Mouse (Mus musculus) gastrocnemius, postnatal 4 days (tissue): Measurements from ENCODE around the gene Aip. TPM values are rescaled to one million over a fixed set of nuclear protein-coding genes. Genes with fewer than 3 reads are reported as not detected.

Experiments used
- DNase-seq, 2 experiments: peaks; one replicate each; pipeline ENCODE4 v3.0.0; 2021 to 2022; ENCODE audit warnings: low spot score in 2 of 2, mixed read lengths in 2 of 2
- total RNA-seq, 2 experiments: library from RNA; stranded (reverse); gene quantifications; 2 replicates each; pipeline ENCODE4 v1.2.3; 2021

Aip gene
- total RNA-seq, 2 experiments from 2014 or later = 49.9 to 61.1 TPM

DNA sequence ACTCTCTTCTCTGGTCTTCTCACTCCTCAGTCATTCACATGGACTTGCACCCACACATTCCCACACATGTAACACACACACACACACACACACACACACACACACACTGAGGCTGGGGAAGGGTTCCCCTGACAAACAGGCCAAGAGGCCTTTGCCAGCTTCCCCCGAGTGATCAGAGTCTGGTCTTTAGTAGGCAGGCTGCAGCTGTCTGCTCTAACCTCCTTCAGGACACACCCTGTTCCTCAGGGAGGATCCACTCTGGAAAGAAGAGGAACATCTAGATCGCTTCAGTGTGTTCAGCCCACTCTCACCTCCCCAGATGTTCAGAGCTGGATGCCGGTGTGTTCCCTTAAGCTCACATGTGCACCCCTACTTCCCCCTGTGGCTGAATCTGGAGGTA lies 31.3 kb downstream of the Aip start:
- DNase-seq = no peak

- no peak for DNase-seq
Measured at GRCm38 (mm10) chr19:4093772-4094171, 31.9 kb downstream of the Aip start.

- DNase-seq = no peak
Measured at GRCm38 (mm10) chr19:4092750-4093149, 32.9 kb downstream of the Aip start.

- DNase-seq = no peak
Measured at GRCm38 (mm10) chr19:4091383-4091782, 34.3 kb downstream of the Aip start.

- DNase-seq = no peak
Measured at GRCm38 (mm10) chr19:4090446-4090845, 35.2 kb downstream of the Aip start.

- no peak for DNase-seq
Measured at GRCm38 (mm10) chr19:4089128-4089527, 36.5 kb downstream of the Aip start.

DNA sequence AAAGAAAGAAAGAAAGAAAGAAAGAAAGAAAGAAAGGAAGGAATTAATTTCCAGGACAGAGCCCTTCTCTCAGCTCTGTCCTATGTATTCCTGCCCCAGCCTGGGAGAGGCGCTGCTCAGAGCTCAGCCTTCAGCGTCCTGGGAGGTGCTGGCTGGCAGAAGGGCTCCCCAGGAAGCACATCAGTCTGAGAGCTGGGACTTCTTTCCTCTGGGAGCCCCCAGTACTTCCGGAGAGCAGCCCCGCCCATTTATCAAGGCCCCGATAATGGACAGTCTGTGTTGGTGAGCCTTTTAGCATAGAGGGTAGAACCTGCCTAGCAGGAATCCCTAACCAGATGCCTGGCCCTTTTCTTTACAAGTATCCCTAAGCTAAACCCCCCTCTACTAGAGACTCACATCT lies 37.5 kb downstream of the Aip start:
- DNase-seq = no peak

GRCm38 (mm10) chr19:4087090-4087489 lies 38.6 kb downstream of the Aip start:
- DNase-seq = no peak

DNA sequence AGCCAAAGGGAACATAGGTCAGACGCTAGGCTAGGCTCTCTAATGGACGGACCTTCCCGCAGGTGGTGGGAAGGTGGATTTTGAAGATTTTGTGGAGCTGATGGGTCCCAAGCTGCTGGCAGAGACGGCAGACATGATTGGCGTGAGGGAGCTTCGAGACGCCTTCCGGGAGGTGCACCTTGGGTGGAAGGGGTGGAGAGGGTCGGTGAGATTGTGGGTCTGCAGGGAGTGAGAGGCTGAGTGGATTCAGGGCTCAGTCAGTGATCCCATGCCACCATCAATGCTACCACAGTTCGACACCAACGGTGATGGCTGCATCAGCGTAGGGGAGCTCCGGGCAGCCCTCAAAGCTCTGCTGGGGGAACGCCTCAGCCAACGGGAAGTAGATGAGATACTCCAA lies 39.5 kb downstream of the Aip start:
- no peak for DNase-seq

- no peak for DNase-seq
Measured at GRCm38 (mm10) chr19:4084984-4085383, 40.7 kb downstream of the Aip start.

- DNase-seq = no peak
Measured at GRCm38 (mm10) chr19:4083826-4084225, 41.8 kb downstream of the Aip start.

GRCm38 (mm10) chr19:4083316-4083715 lies 42.3 kb downstream of the Aip start:
- DNase-seq = no peak

GRCm38 (mm10) chr19:4082219-4082965 lies 43.3 kb downstream of the Aip start:
- no peak for DNase-seq

DNA sequence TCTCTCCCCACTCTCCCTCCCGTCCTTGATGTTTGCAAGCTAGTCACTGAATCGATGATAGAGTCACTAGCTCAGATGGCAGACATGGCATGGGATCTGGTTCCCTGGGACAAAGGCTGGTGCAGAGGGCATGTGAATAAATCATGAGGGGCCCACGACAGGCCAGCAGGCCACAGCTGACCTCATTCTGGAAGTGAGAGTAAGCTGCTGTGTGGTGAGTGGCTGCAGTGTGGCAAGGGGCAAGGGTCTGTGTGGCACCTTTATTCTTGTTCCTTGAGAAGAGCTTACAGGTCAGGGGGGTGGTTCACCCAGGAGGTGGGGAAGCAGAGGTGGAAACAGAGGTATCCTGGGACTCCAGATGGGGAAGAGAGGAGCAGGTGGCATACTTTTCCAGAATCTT lies 44.3 kb downstream of the Aip start, which contains the start of gene Cabp2:
Gene Cabp2 (plus strand): TSS at position 185 of the 400 bp plus-strand sequence.
- DNase-seq = no peak

DNA sequence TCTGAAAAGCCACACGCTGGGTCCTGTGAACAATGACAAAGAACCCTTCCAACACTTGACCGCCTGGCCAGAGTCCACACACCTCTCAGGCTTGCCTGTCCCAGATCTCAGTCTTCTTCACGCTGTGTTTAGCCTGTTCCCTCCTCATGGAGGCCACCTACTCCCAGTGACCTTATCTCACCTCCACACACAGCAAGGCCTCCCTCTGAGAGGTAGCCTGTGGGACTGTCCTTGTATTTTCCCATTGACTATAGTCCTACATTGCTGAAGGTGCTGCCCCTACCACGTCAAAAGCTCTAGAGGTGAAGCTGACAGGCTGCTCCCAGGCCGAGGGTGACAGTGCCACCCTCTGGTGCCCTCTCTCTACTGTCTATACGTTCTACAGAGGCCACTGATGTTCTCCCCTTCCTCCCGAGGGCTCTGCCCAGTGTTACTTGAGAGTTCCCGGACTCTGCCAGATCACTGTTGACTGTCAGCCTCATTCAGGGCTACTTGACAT lies 45.1 kb downstream of the Aip start:
- DNase-seq = peak in 1 of 2 experiments; percentile 6

- no peak for DNase-seq
Measured at GRCm38 (mm10) chr19:4079594-4079993, 46.1 kb downstream of the Aip start.

GRCm38 (mm10) chr19:4075531-4075930 lies 50.1 kb downstream of the Aip start:
- no peak for DNase-seq

GRCm38 (mm10) chr19:4072706-4073424 lies 52.8 kb downstream of the Aip start:
- DNase-seq = no peak

GRCm38 (mm10) chr19:4071406-4071805 lies 54.3 kb downstream of the Aip start:
- DNase-seq = no peak

- DNase-seq = no peak
Measured at GRCm38 (mm10) chr19:4070756-4071155, 54.9 kb downstream of the Aip start.

DNA sequence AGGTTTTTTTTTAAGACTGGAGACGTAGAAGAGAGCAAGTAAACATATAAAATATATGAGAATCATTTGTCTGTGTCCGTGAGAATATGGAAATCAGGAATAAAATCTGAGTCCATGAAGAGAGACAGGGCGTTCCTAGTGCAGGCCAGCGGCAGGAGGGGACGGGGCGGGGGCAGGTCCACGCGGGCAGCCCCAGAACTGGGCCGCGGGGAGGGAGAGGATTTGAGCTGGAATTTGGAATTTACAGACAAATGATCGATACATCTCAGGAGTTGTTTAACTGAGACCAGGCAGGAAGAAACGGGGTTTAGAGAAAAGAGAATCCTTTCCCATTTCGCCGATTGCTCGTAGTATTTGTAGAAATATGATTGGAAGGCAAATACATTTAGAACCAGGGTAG lies 55.3 kb downstream of the Aip start:
- DNase-seq = no peak

DNA sequence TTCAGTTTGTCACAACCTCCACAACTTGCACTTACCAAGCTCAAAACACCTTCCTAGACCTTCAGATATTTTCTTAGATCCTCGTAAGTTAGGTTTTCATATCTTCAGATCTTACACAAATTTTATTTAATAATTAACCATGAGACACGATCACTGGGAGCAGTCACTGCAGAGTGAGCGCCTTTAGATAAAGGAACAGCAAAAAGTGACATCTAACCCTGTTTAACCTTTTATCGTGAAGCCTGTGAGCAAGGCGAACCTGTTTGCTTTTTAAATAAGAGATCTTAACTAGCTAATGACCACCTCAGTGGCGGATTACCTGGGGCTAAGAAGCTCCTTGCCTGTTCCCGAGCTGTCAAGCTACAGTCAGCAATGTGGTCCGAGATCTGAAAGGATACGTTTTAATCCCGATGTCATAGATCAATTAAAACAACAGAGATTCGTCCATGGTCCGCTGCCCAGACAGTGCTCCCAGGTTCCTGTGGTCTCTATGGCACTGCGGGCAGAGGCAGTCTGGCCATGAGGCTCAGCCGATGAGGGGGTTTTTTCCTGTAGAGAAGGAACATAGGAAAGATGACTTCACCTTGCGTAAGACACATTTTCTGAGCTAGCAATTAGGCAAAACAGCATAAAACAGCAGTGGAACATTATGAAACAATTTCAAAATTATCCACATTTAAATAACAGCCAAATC lies 56.8 kb downstream of the Aip start:
- no peak for DNase-seq
